Comparison of ENCODE assay signal across 8 mouse cellular contexts in the genomic region with DNA sequence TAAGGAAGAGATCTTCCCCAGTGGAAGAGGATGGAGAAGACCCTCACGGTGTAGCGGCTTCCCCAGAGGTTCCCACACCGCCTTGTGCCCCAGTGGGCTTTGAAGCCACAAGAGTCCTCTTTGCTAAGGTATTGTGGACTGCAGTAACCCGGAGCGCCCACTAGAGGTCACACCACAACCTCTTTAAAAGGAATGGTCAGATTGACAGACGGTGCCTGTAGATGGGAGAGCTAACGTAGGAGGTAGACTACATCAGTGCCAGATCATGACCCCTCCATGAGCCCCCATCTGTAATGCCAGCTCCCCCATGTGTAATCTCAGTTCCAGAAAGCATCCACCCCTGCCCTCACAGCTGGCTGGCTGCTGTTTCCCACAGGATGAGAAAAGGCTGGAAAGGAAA. TPM values are rescaled to one million over a fixed set of nuclear protein-coding genes. Genes with fewer than 3 reads are reported as not detected.
DNase-seq lines count a peak whose midpoint lies in the region; ATAC-seq and TF ChIP-seq lines count a peak whose summit lies in the region.

No protein-coding gene starts in this region.

- H3K9me3 ChIP-seq in intestine, postnatal 0 days (ENCODE audit: control insufficient read depth) = no peaks in the 10 kb centered on the region
- no peaks in the 10 kb centered on the region for H3K9me3 ChIP-seq in midbrain, embryonic 16.5 days (replicated peaks; ENCODE audit: control insufficient read depth, low read length, poor library complexity, severe bottlenecking)

- peak; percentile 64 for DNase-seq in ovary, postnatal 14 days (ENCODE audit: low spot score)
- DNase-seq in ovary, postnatal 10 days (ENCODE audit: low spot score) = no peak
- DNase-seq in cerebellum, adult 9-11 months = peak; percentile 74
- DNase-seq in gastrocnemius, postnatal 10 days = peak; percentile 74
- peak; percentile 76 for DNase-seq in left cerebral cortex, postnatal 4 days
- peak; percentile 82 for DNase-seq in splenic B cell, adult 2 months (ENCODE audit: low read depth, low spot score)

- ATAC-seq in intestine, postnatal 0 days = no peak; the same call in 1 of the 2 replicates
- ATAC-seq in midbrain, embryonic 16.5 days = peak; percentile 58; the same call in 1 of the 2 replicates

- peak; percentile 90 for TF ChIP-seq CTCF in intestine, postnatal 0 days (IDR thresholded peaks at IDR 0.05; ENCODE audit: low read depth)

- intact Hi-C loops in left cerebral cortex, postnatal 4 days (cut with DNase I) = no loop called here

- H3K36me3 ChIP-seq in intestine, postnatal 0 days (ENCODE audit: control insufficient read depth, insufficient read depth) = peaks cover 5% of the 10 kb centered on the region; the same call in 1 of the 2 replicates
- peaks cover 6% of the 10 kb centered on the region for H3K36me3 ChIP-seq in midbrain, embryonic 16.5 days (ENCODE audit: control insufficient read depth, insufficient read depth, low read length)
- no peaks in the 10 kb centered on the region; the same call in 1 of the 2 replicates for H3K36me3 ChIP-seq in splenic B cell, adult 2 months (ENCODE audit: control insufficient read depth, insufficient read depth, low read length, poor library complexity, severe bottlenecking)

- H3K9ac ChIP-seq in intestine, postnatal 0 days (ENCODE audit: low read depth, low read length) = no peak overlapping the region
- no peak overlapping the region for H3K9ac ChIP-seq in midbrain, embryonic 16.5 days (ENCODE audit: low read depth, low read length)

- H3K4me2 ChIP-seq in intestine, postnatal 0 days (replicated peaks; ENCODE audit: low read depth) = no peak overlapping the region
- no peak overlapping the region for H3K4me2 ChIP-seq in midbrain, embryonic 16.5 days (ENCODE audit: low read length)

- H3K27me3 ChIP-seq in intestine, postnatal 0 days (replicated peaks; ENCODE audit: control insufficient read depth, insufficient read depth, low read length) = no peaks in the 10 kb centered on the region
- no peaks in the 10 kb centered on the region for H3K27me3 ChIP-seq in midbrain, embryonic 16.5 days (ENCODE audit: control insufficient read depth, insufficient read depth, low read depth, low read length)
- H3K27me3 ChIP-seq in splenic B cell, adult 2 months (ENCODE audit: control insufficient read depth, insufficient read depth, low read length, poor library complexity, severe bottlenecking) = no peaks in the 10 kb centered on the region

- WGBS in intestine, postnatal 0 days = 8% methylated on average over 7 of the region's 7 CpGs
- 5% methylated on average over 7 of the region's 7 CpGs for WGBS in midbrain, embryonic 16.5 days

- no peak overlapping the region for H3K27ac ChIP-seq in intestine, postnatal 0 days (ENCODE audit: low read depth, low read length)
- H3K27ac ChIP-seq in midbrain, embryonic 16.5 days (ENCODE audit: low read length) = no peak overlapping the region

- H3K4me3 ChIP-seq in intestine, postnatal 0 days (ENCODE audit: low read depth, low read length) = no peak overlapping the region
- no peak overlapping the region for H3K4me3 ChIP-seq in midbrain, embryonic 16.5 days (ENCODE audit: low read depth, low read length)

- H3K4me1 ChIP-seq in intestine, postnatal 0 days (replicated peaks; ENCODE audit: control insufficient read depth, insufficient read depth, low read length) = no peaks in the 10 kb centered on the region
- no peaks in the 10 kb centered on the region for H3K4me1 ChIP-seq in midbrain, embryonic 16.5 days (ENCODE audit: control insufficient read depth, insufficient read depth, low read length)

RNA-seq across cellular contexts. Expression of gene 1700018B08Rik, which starts 3.0 kb away (rescaled TPM):
- total RNA-seq in gastrocnemius, postnatal 10 days (2021) = not detected
- not detected in 2 replicates for polyA plus RNA-seq in intestine, postnatal 0 days (2015; fragmentation: Nextera tagmentation; extraction: Ambion mirVana)
- total RNA-seq in left cerebral cortex, postnatal 4 days (2021) = not detected
- polyA plus RNA-seq in midbrain, embryonic 16.5 days (2015; fragmentation: Nextera tagmentation; extraction: Ambion mirVana) = not detected in 2 replicates

RNA-seq across cellular contexts. Expression of gene Fbxo31, which starts 31.5 kb away (rescaled TPM):
- total RNA-seq in gastrocnemius, postnatal 10 days (2021) = 10 to 100 TPM; 59.6 to 70.3 TPM
- polyA plus RNA-seq in intestine, postnatal 0 days (2015; fragmentation: Nextera tagmentation; extraction: Ambion mirVana) = 4.5 and 5.6 TPM in 2 replicates
- 10 to 100 TPM; 64.1 to 67.3 TPM for total RNA-seq in left cerebral cortex, postnatal 4 days (2021)
- polyA plus RNA-seq in midbrain, embryonic 16.5 days (2015; fragmentation: Nextera tagmentation; extraction: Ambion mirVana) = 32.0 and 37.6 TPM in 2 replicates

RNA-seq across cellular contexts. Expression of gene Map1lc3b, which starts 43.0 kb away (rescaled TPM):
- 100 to 1,000 TPM; 101 to 106 TPM for total RNA-seq in gastrocnemius, postnatal 10 days (2021)
- polyA plus RNA-seq in intestine, postnatal 0 days (2015; fragmentation: Nextera tagmentation; extraction: Ambion mirVana) = 264 and 267 TPM in 2 replicates
- total RNA-seq in left cerebral cortex, postnatal 4 days (2021) = 100 to 1,000 TPM; 145 to 167 TPM
- polyA plus RNA-seq in midbrain, embryonic 16.5 days (2015; fragmentation: Nextera tagmentation; extraction: Ambion mirVana) = 362 and 370 TPM in 2 replicates
